Mouse (Mus musculus) CD8-positive naive resting alpha-beta T cell, adult 2 months (primary cell): ENCODE measurements at regions not wholly inside any gene's neighbourhood (a gene's known extent, or its start where the extent isn't known, plus 50 kb on each side); places are given as distances from the start of the nearest gene placed in this dataset.
"Not testable (repeated sequence)": the region's sequence is repeated elsewhere in the genome, so short reads cannot be mapped to it uniquely, and the experiment has no call there.

Experiments
- DNase-seq, 2 experiments: peaks; one replicate each; pipeline ENCODE4 v3.0.0; 2022; ENCODE audit warnings: low read depth in 2 of 2, low spot score in 2 of 2

- no peak for DNase-seq
These were observed 80.0 kb downstream of the Nfkbiz start for GRCm38 (mm10) chr16:55758707-55759067.

GRCm38 (mm10) chr16:55757952-55758706 lies 80.6 kb downstream of the Nfkbiz start:
- DNase-seq: no peak

- DNase-seq: not testable (repeated sequence)
These were observed 81.3 kb downstream of the Nfkbiz start for GRCm38 (mm10) chr16:55757422-55757815.

- DNase-seq: no peak
These were observed 81.8 kb downstream of the Nfkbiz start for GRCm38 (mm10) chr16:55756764-55757421.

GRCm38 (mm10) chr16:55755309-55755832 lies 83.3 kb downstream of the Nfkbiz start:
- no peak for DNase-seq

- peak; percentile 24 to 37 for DNase-seq
These were observed 84.5 kb downstream of the Nfkbiz start for GRCm38 (mm10) chr16:55754092-55754763.

GRCm38 (mm10) chr16:55753380-55753779 lies 85.3 kb downstream of the Nfkbiz start:
- no peak for DNase-seq

GRCm38 (mm10) chr16:55747250-55747649 lies 91.4 kb downstream of the Nfkbiz start:
- no peak for DNase-seq

GRCm38 (mm10) chr16:55746159-55746558 lies 92.5 kb downstream of the Nfkbiz start:
- DNase-seq: no peak

- no peak for DNase-seq
These were observed 93.6 kb downstream of the Nfkbiz start for GRCm38 (mm10) chr16:55745094-55745493.

- no peak for DNase-seq
These were observed 97.4 kb downstream of the Nfkbiz start for GRCm38 (mm10) chr16:55741099-55741863.

GRCm38 (mm10) chr16:55738741-55739140 lies 100.0 kb downstream of the Nfkbiz start:
- DNase-seq: no peak

- DNase-seq: no peak
These were observed 103.2 kb downstream of the Nfkbiz start for GRCm38 (mm10) chr16:55735476-55735968.

GRCm38 (mm10) chr16:55734301-55734700 lies 104.4 kb downstream of the Nfkbiz start:
- no peak for DNase-seq

- DNase-seq: no peak
These were observed 104.9 kb downstream of the Nfkbiz start for GRCm38 (mm10) chr16:55733751-55734150.

GRCm38 (mm10) chr16:55731003-55731402 lies 107.7 kb downstream of the Nfkbiz start:
- DNase-seq: no peak

GRCm38 (mm10) chr16:55726538-55726937 lies 112.2 kb downstream of the Nfkbiz start:
- no peak for DNase-seq

GRCm38 (mm10) chr16:55720430-55720829 lies 118.3 kb downstream of the Nfkbiz start:
- no peak for DNase-seq

GRCm38 (mm10) chr16:55710017-55710416 lies 128.7 kb downstream of the Nfkbiz start:
- DNase-seq: no peak

- DNase-seq: no peak
These were observed 132.2 kb downstream of the Nfkbiz start for GRCm38 (mm10) chr16:55706502-55706901.

- DNase-seq: no peak
These were observed 140.2 kb downstream of the Nfkbiz start for GRCm38 (mm10) chr16:55698489-55698892.
